Mouse (Mus musculus) embryonic fibroblast, embryonic 13.5 days (primary cell): ENCODE measurements around the gene Aldh3b1. TPM values are rescaled to one million over a fixed set of nuclear protein-coding genes. Genes with fewer than 3 reads are reported as not detected.
A peak's percentile ranks its signal among the peaks of the same experiment; 100 is the strongest.

Experiments used
- H3K27ac ChIP-seq: 2 replicates; pipeline ENCODE4 v1.5.1; 2012; ENCODE audit warnings: low read length, control low read depth, inconsistent platforms; ENCODE audit not compliant: insufficient read depth
- H3K4me1 ChIP-seq: 2 replicates; pipeline ENCODE4 v1.6.1; 2011; ENCODE audit warnings: low read length; ENCODE audit not compliant: control insufficient read depth, insufficient read depth
- H3K4me3 ChIP-seq: 2 replicates; pipeline ENCODE4 v1.5.1; 2011; ENCODE audit warnings: mild to moderate bottlenecking, control low read depth, low read length; ENCODE audit not compliant: insufficient read depth
- CTCF ChIP-seq: IDR thresholded peaks from 2 replicates; pipeline ENCODE4 v1.5.1; 2011; ENCODE audit warnings: mild to moderate bottlenecking, control low read depth, low read length, moderate library complexity, borderline replicate concordance; ENCODE audit not compliant: insufficient read depth
- POLR2A ChIP-seq: IDR thresholded peaks from 2 replicates; pipeline ENCODE4 v1.6.1; 2011; ENCODE audit warnings: low read depth, mild to moderate bottlenecking, control low read depth, low read length, moderate library complexity
- polyA plus RNA-seq: library from polyadenylated mRNA; stranded (reverse); fragments of >200 nt; gene quantifications from 2 replicates; pipeline ENCODE4 v1.2.4, GENCODE M21; 2011; ENCODE audit warnings: low read depth; ENCODE audit not compliant: missing spikeins, insufficient read length

Aldh3b1 gene
- polyA plus RNA-seq, 1 experiment: 3.8 TPM

- TF ChIP-seq CTCF: no peak
- no peak for TF ChIP-seq POLR2A
- H3K27ac ChIP-seq: no peak overlapping the region
- no peaks in the 10 kb centered on the region for H3K4me1 ChIP-seq
- H3K4me3 ChIP-seq: no peak overlapping the region
Measured at GRCm38 (mm10) chr19:3903648-3904362, 25.8 kb downstream of the Aldh3b1 start.

- no peaks in the 10 kb centered on the region for H3K4me1 ChIP-seq
- H3K4me3 ChIP-seq: no peak overlapping the region
- H3K27ac ChIP-seq: no peak overlapping the region
- no peak for TF ChIP-seq POLR2A
Measured at GRCm38 (mm10) chr19:3902966-3903365, 26.6 kb downstream of the Aldh3b1 start.

GRCm38 (mm10) chr19:3899618-3900017 lies 30.0 kb downstream of the Aldh3b1 start:
- TF ChIP-seq CTCF (no peak), POLR2A (no peak)
- H3K27ac ChIP-seq: no peak overlapping the region
- H3K4me3 ChIP-seq: no peak overlapping the region
- no peaks in the 10 kb centered on the region for H3K4me1 ChIP-seq

GRCm38 (mm10) chr19:3898952-3899351 lies 30.7 kb downstream of the Aldh3b1 start:
- Histone ChIP-seq H3K27ac (no peak overlapping the region), H3K4me1 (no peaks in the 10 kb centered on the region), H3K4me3 (no peak overlapping the region)
- TF ChIP-seq CTCF (no peak), POLR2A (no peak)

- Histone ChIP-seq H3K4me1 (no peaks in the 10 kb centered on the region), H3K27ac (no peak overlapping the region), H3K4me3 (no peak overlapping the region)
- TF ChIP-seq POLR2A (no peak), CTCF (no peak)
Measured at GRCm38 (mm10) chr19:3897557-3897956, 32.1 kb downstream of the Aldh3b1 start.

- Histone ChIP-seq H3K27ac (no peak overlapping the region), H3K4me1 (no peaks in the 10 kb centered on the region), H3K4me3 (no peak overlapping the region)
- no peak for TF ChIP-seq POLR2A
- no peak for TF ChIP-seq CTCF
Measured at GRCm38 (mm10) chr19:3896208-3896607, 33.4 kb downstream of the Aldh3b1 start.

GRCm38 (mm10) chr19:3895171-3895631 lies 34.4 kb downstream of the Aldh3b1 start:
- TF ChIP-seq CTCF (no peak), POLR2A (no peak)
- no peaks in the 10 kb centered on the region for H3K4me1 ChIP-seq
- no peak overlapping the region for H3K27ac ChIP-seq
- H3K4me3 ChIP-seq: no peak overlapping the region

GRCm38 (mm10) chr19:3894294-3894693 lies 35.3 kb downstream of the Aldh3b1 start:
- H3K4me1 ChIP-seq: no peaks in the 10 kb centered on the region
- H3K4me3 ChIP-seq: no peak overlapping the region
- no peak overlapping the region for H3K27ac ChIP-seq
- TF ChIP-seq CTCF (no peak), POLR2A (no peak)

- H3K4me3 ChIP-seq: no peak overlapping the region
- TF ChIP-seq CTCF (no peak), POLR2A (no peak)
- no peaks in the 10 kb centered on the region for H3K4me1 ChIP-seq
- no peak overlapping the region for H3K27ac ChIP-seq
Measured at GRCm38 (mm10) chr19:3893545-3894116, 36.0 kb downstream of the Aldh3b1 start.

GRCm38 (mm10) chr19:3890181-3890580 lies 39.4 kb downstream of the Aldh3b1 start:
- Histone ChIP-seq H3K27ac (no peak overlapping the region), H3K4me3 (no peak overlapping the region), H3K4me1 (no peaks in the 10 kb centered on the region)
- TF ChIP-seq POLR2A (no peak), CTCF (peak; percentile 31; the same call in 1 of the 2 replicates)

GRCm38 (mm10) chr19:3889096-3889495 lies 40.5 kb downstream of the Aldh3b1 start:
- no peaks in the 10 kb centered on the region for H3K4me1 ChIP-seq
- no peak overlapping the region for H3K27ac ChIP-seq
- TF ChIP-seq CTCF: no peak
- TF ChIP-seq POLR2A: no peak

More at GRCm38 (mm10) chr19:3889096-3889495, 40.5 kb downstream of the Aldh3b1 start:
- no peak overlapping the region for H3K4me3 ChIP-seq
